Mouse (Mus musculus) liver, embryonic 15.5 days (tissue): Measurements from ENCODE around the gene Gpr142. TPM values are rescaled to one million over a fixed set of nuclear protein-coding genes. Genes with fewer than 3 reads are reported as not detected.

Experiments used
- ATAC-seq: fragments of 200-750 bp; cut with Nextera tagmentation; 2 replicates; pipeline ENCODE4 v1.8.0; 2017; ENCODE audit warnings: moderate number of reproducible peaks, mild to moderate bottlenecking, moderate library complexity; ENCODE audit not compliant: insufficient read depth
- H3K27ac ChIP-seq: fragments of 300-500 bp; sonication (generic); replicated peaks from 2 replicates; pipeline ENCODE4 v1.5.1; 2015; ENCODE audit warnings: mild to moderate bottlenecking, inconsistent platforms
- H3K27me3 ChIP-seq: fragments of 300-500 bp; sonication (generic); 2 replicates; pipeline ENCODE4 v1.6.1; 2015; ENCODE audit warnings: mild to moderate bottlenecking, inconsistent platforms
- H3K36me3 ChIP-seq: fragments of 300-500 bp; sonication (generic); replicated peaks from 2 replicates; pipeline ENCODE4 v1.6.1; 2015; ENCODE audit warnings: moderate library complexity, mild to moderate bottlenecking, inconsistent platforms
- H3K4me1 ChIP-seq: fragments of 300-500 bp; sonication (generic); replicated peaks from 2 replicates; pipeline ENCODE4 v1.6.1; 2015; ENCODE audit warnings: inconsistent platforms
- H3K4me2 ChIP-seq: fragments of 300-500 bp; sonication (generic); 2 replicates; pipeline ENCODE4 v1.6.1; 2015; ENCODE audit warnings: moderate library complexity, mild to moderate bottlenecking, inconsistent platforms
- H3K4me3 ChIP-seq: fragments of 300-500 bp; sonication (generic); replicated peaks from 2 replicates; pipeline ENCODE4 v1.5.1; 2015; ENCODE audit warnings: mild to moderate bottlenecking, inconsistent platforms
- H3K9ac ChIP-seq: fragments of 300-500 bp; sonication (generic); 2 replicates; pipeline ENCODE4 v1.6.1; 2015; ENCODE audit warnings: moderate library complexity, mild to moderate bottlenecking, inconsistent platforms
- H3K9me3 ChIP-seq: fragments of 300-500 bp; sonication (generic); replicated peaks from 2 replicates; pipeline ENCODE4 v1.6.1; 2016; ENCODE audit warnings: inconsistent platforms
- WGBS: fragments of 180-500 bp; shearing (Covaris S2); methylation state at CpG from one replicate; pipeline ENCODE4 v1.1.7; 2015; ENCODE audit warnings: mixed read lengths; ENCODE audit not compliant: insufficient replicate concordance; 5-methylcytosine and 5-hydroxymethylcytosine counted together
- polyA plus RNA-seq: library from polyadenylated mRNA; unstranded; fragments of >200 nt; fragmentation: Nextera tagmentation; extraction: Ambion mirVana; gene quantifications from 2 replicates; pipeline ENCODE4 v1.2.1, GENCODE M21; 2015

The Gpr142 gene
- not detected in 2 replicates for polyA plus RNA-seq

GRCm38 (mm10) chr11:114798624-114799023 is at the start of gene Gpr142:
TSS of gene Gpr142 (plus strand) at chr11:114798924.
- no peak within 1 kb of the TSS for H3K4me2 ChIP-seq
- ATAC-seq, result no peak
- H3K4me3 ChIP-seq, result no peak within 1 kb of the TSS
- 64% methylated on average over 3 of the region's 3 CpGs for WGBS
- no peak within 1 kb of the TSS for H3K9ac ChIP-seq
- 0 out of 2 replicates have a peak, but pooled peaks cover 3% of the 10 kb centered on the region for H3K4me1 ChIP-seq
- no peaks in the 10 kb centered on the region for H3K36me3 ChIP-seq
- H3K9me3 ChIP-seq, result no peaks in the 10 kb centered on the region
- no peak within 1 kb of the TSS for H3K27ac ChIP-seq
- H3K27me3 ChIP-seq, result peaks cover 27% of the 10 kb centered on the region

GRCm38 (mm10) chr11:114764820-114765818 is 33.6 kb upstream of the Gpr142 start, which contains the start of gene Kif19a:
TSS of gene Kif19a (plus strand) at chr11:114765388.
- no peaks in the 10 kb centered on the region for H3K36me3 ChIP-seq
- H3K4me3 ChIP-seq, result peak within 1 kb of the TSS; percentile 48
- H3K27me3 ChIP-seq, result peaks cover 47% of the 10 kb centered on the region
- ATAC-seq, result peak; percentile 44
- whole genome bisulfite sequencing, result 4% methylated on average over 51 of the region's 51 CpGs
- H3K4me2 ChIP-seq, result peak within 1 kb of the TSS; percentile 72
- H3K27ac ChIP-seq, result no peak within 1 kb of the TSS
- H3K4me1 ChIP-seq, result peaks cover 11% of the 10 kb centered on the region
- H3K9ac ChIP-seq, result no peak within 1 kb of the TSS
- no peaks in the 10 kb centered on the region for H3K9me3 ChIP-seq

DNA sequence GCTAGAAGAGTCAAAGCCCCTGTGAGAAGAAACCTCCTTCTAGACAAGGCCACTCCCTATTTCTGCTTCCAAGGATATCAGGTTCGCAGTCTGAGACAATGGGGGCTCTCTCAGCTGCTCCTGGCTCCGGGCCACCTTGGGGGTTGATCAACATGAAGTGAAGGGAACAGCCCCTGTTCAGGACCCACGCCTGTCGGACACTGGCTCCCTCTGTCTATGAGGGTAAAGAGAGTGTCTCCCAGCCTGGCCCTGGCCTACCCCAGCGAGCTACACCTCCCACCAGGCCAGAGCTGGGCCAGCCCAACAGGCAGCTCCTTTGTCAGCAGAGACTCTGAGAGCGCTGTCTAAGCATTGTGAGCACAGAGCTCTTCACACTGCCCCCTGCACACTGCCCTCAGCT is 28.8 kb upstream of the Gpr142 start:
- H3K9ac ChIP-seq, result no peak overlapping the region
- no peak for ATAC-seq
- no peak overlapping the region for H3K4me2 ChIP-seq
- no peak overlapping the region for H3K27ac ChIP-seq
- no peaks in the 10 kb centered on the region for H3K9me3 ChIP-seq
- no peaks in the 10 kb centered on the region for H3K36me3 ChIP-seq
- H3K4me3 ChIP-seq, result no peak overlapping the region
- peaks cover 29% of the 10 kb centered on the region for H3K27me3 ChIP-seq
- WGBS, result 59% methylated on average over 6 of the region's 6 CpGs
- H3K4me1 ChIP-seq, result peaks cover 8% of the 10 kb centered on the region

DNA sequence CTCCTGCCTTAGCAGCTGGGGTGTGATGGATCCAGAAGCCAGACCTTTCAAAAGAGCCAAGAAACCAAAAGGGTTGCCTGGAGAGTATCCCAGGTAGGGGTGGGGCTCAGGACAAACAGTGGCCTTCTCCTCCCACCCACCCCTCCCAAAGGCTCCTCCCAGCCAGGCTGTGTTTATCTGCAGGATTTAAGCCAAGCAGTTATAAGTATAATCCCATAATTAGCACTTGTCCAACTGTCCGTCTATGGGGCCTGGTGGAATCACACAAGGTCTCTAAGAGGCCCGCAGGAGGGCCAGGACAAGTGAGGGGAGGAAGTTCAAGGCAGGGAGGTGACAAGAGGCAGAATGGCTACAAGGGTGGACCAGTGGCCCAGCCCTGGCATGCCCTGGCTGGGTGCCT is 26.8 kb upstream of the Gpr142 start:
- Histone ChIP-seq H3K36me3 (no peaks in the 10 kb centered on the region), H3K9ac (no peak overlapping the region), H3K27me3 (peaks cover 10% of the 10 kb centered on the region), H3K4me2 (no peak overlapping the region), H3K4me1 (no peaks in the 10 kb centered on the region), H3K9me3 (no peaks in the 10 kb centered on the region), H3K4me3 (no peak overlapping the region), H3K27ac (no peak overlapping the region)
- 53% methylated on average over 2 of the region's 2 CpGs for WGBS
- no peak for ATAC-seq

DNA sequence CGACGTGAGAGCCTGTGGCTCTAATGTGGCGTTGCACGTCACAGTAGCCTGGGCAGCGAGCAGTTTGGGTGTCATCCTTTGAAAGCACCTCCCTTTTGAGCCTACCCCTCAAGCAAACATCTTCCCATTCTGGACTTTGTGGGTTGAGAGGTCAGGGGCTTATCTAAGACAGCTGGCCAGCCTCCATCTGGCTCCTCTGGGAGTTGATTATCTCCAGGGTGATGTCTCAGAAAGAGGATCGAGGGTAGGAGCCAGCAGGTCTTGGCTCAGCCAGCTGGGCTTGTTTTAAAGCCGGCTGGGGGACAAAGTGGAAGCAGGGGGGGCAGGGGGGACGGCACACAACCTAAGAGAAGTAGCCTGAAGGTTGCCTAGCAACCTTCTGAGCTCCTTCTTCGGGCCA is 18.6 kb upstream of the Gpr142 start:
- no peak overlapping the region for H3K4me2 ChIP-seq
- 29% methylated on average over 9 of the region's 9 CpGs for WGBS

DNA sequence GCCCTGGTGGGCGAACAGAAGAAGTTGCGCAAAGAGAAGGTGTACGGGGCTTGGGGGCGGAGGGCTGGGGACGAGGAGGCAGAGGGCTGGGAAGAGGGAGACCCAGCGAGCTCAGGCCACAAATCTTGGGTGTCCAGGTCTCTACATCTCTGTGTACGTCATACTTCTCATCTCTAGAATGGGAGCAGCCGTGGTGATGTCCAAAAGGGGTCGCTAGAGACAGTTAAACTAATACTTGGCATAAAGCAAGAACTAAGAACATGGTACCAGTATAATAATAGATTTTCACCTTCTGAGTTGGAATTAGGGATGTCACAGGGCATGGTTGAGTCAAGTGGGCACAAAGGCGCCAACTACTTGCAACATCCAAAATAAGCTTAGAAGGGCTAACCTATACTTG is 12.8 kb upstream of the Gpr142 start:
- ATAC-seq, result no peak
- no peaks in the 10 kb centered on the region for H3K9me3 ChIP-seq
- no peak overlapping the region for H3K27ac ChIP-seq
- H3K4me2 ChIP-seq, result no peak overlapping the region
- peaks cover 10% of the 10 kb centered on the region for H3K4me1 ChIP-seq
- no peak overlapping the region for H3K4me3 ChIP-seq
- H3K9ac ChIP-seq, result no peak overlapping the region
- H3K36me3 ChIP-seq, result no peaks in the 10 kb centered on the region
- WGBS, result 40% methylated on average over 10 of the region's 10 CpGs
- H3K27me3 ChIP-seq, result peaks cover 75% of the 10 kb centered on the region

More for the DNA sequence above, 18.6 kb upstream of the Gpr142 start:
- H3K27ac ChIP-seq, result no peak overlapping the region
- no peak overlapping the region for H3K4me3 ChIP-seq
- no peaks in the 10 kb centered on the region for H3K9me3 ChIP-seq
- peaks cover 40% of the 10 kb centered on the region for H3K27me3 ChIP-seq
- no peak for ATAC-seq
- no peaks in the 10 kb centered on the region for H3K4me1 ChIP-seq
- H3K36me3 ChIP-seq, result no peaks in the 10 kb centered on the region
- H3K9ac ChIP-seq, result no peak overlapping the region

GRCm38 (mm10) chr11:114786326-114786725 is 12.4 kb upstream of the Gpr142 start:
- no peak for ATAC-seq
- Histone ChIP-seq H3K27ac (no peak overlapping the region), H3K9ac (no peak overlapping the region), H3K4me3 (no peak overlapping the region), H3K9me3 (no peaks in the 10 kb centered on the region), H3K36me3 (no peaks in the 10 kb centered on the region), H3K4me1 (peaks cover 10% of the 10 kb centered on the region), H3K4me2 (no peak overlapping the region), H3K27me3 (peaks cover 75% of the 10 kb centered on the region)
- 3% methylated on average over 43 of the region's 43 CpGs for WGBS

- H3K36me3 ChIP-seq, result no peaks in the 10 kb centered on the region
- no peak overlapping the region for H3K4me2 ChIP-seq
- WGBS, result 65% methylated on average over 3 of the region's 3 CpGs
- no peak overlapping the region for H3K4me3 ChIP-seq
- peaks cover 16% of the 10 kb centered on the region for H3K4me1 ChIP-seq
- no peak for ATAC-seq
- H3K27ac ChIP-seq, result no peak overlapping the region
- H3K9ac ChIP-seq, result no peak overlapping the region
- no peaks in the 10 kb centered on the region for H3K9me3 ChIP-seq
- peaks cover 88% of the 10 kb centered on the region for H3K27me3 ChIP-seq
These were observed 11.1 kb upstream of the Gpr142 start for GRCm38 (mm10) chr11:114787611-114788010.

- H3K4me3 ChIP-seq, result no peak overlapping the region
- H3K4me2 ChIP-seq, result peak overlapping the region; percentile 18
- no peaks in the 10 kb centered on the region for H3K36me3 ChIP-seq
- no peak for ATAC-seq
- peaks cover 19% of the 10 kb centered on the region for H3K4me1 ChIP-seq
- H3K9ac ChIP-seq, result no peak overlapping the region
- H3K9me3 ChIP-seq, result no peaks in the 10 kb centered on the region
- H3K27me3 ChIP-seq, result peaks cover 98% of the 10 kb centered on the region
- WGBS, result 9% methylated on average over 30 of the region's 30 CpGs
- no peak overlapping the region for H3K27ac ChIP-seq
These were observed 9.5 kb upstream of the Gpr142 start for GRCm38 (mm10) chr11:114789061-114789714.

- no peak overlapping the region for H3K27ac ChIP-seq
- peaks cover 19% of the 10 kb centered on the region for H3K4me1 ChIP-seq
- no peak overlapping the region for H3K4me2 ChIP-seq
- ATAC-seq, result no peak
- H3K36me3 ChIP-seq, result no peaks in the 10 kb centered on the region
- 57% methylated on average over 9 of the region's 9 CpGs for WGBS
- peaks cover 96% of the 10 kb centered on the region for H3K27me3 ChIP-seq
- no peak overlapping the region for H3K4me3 ChIP-seq
- no peaks in the 10 kb centered on the region for H3K9me3 ChIP-seq
- H3K9ac ChIP-seq, result no peak overlapping the region
These were observed 9.0 kb upstream of the Gpr142 start for GRCm38 (mm10) chr11:114789716-114790115.

GRCm38 (mm10) chr11:114790171-114790570 is 8.6 kb upstream of the Gpr142 start:
- Histone ChIP-seq H3K27me3 (peaks cover 92% of the 10 kb centered on the region), H3K36me3 (no peaks in the 10 kb centered on the region), H3K4me2 (no peak overlapping the region), H3K9ac (no peak overlapping the region), H3K4me1 (peaks cover 19% of the 10 kb centered on the region), H3K27ac (no peak overlapping the region), H3K4me3 (no peak overlapping the region), H3K9me3 (no peaks in the 10 kb centered on the region)
- WGBS, result 49% methylated on average over 12 of the region's 12 CpGs
- ATAC-seq, result no peak
